Mouse (Mus musculus) erythroblast, adult 5-6 weeks (primary cell): Measurements from ENCODE around the gene Dbn1. TPM values are rescaled to one million over a fixed set of nuclear protein-coding genes. Genes with fewer than 3 reads are reported as not detected.

Experiments
- ATAC-seq: replicated peaks from 2 replicates; pipeline ENCODE4 v1.8.0; 2016; ENCODE audit warnings: moderate number of reproducible peaks, mild to moderate bottlenecking, moderate TSS enrichment, inconsistent platforms; ENCODE audit not compliant: poor library complexity, low FRiP score, severe bottlenecking
- total RNA-seq, 2 experiments: library from RNA; stranded (forward) in 1 of 2; stranded (reverse) in 1 of 2; fragments of 150-400 nt in 1 of 2; fragments of 200-764, 138-1000 nt in 1 of 2; gene quantifications; 2 replicates each; pipeline versions ENCODE4 v1.2.3 to v1.2.4; 2015 to 2017; ENCODE audit warnings: low replicate concordance in 2 of 2

Gene Dbn1
- total RNA-seq, 2 experiments from 2014 or later = not detected

- ATAC-seq = no peak
These were observed 58.6 kb downstream of the Dbn1 start for GRCm38 (mm10) chr13:55429226-55429888.

GRCm38 (mm10) chr13:55426613-55427012, 61.3 kb downstream of the Dbn1 start, which contains the start of gene F12:
Gene F12 (minus strand): TSS chr13:55426793.
- ATAC-seq = 0 out of 2 replicates have a peak, but pooled peaks have one; percentile 15

Other genes with a start within 250 kb of the Dbn1 start
- 130 and 134 TPM in 2 replicates for gene Prelid1, start 167.6 kb downstream of the Dbn1 start, total RNA-seq (2015; ENCODE audit: low replicate concordance)
- 36.8 and 38.1 TPM in 2 replicates for gene Prelid1, start 167.6 kb downstream of the Dbn1 start, total RNA-seq (2017; ENCODE audit: low replicate concordance)
- gene Rab24, start 166.2 kb downstream of the Dbn1 start, total RNA-seq (2015; ENCODE audit: low replicate concordance) = 44.1 and 62.1 TPM in 2 replicates
- 12.9 and 19.2 TPM in 2 replicates for gene Rab24, start 166.2 kb downstream of the Dbn1 start, total RNA-seq (2017; ENCODE audit: low replicate concordance)
- 14.2 and 15.0 TPM in 2 replicates for gene Mxd3, start 158.3 kb downstream of the Dbn1 start, total RNA-seq (2015; ENCODE audit: low replicate concordance)
- gene Mxd3, start 158.3 kb downstream of the Dbn1 start, total RNA-seq (2017; ENCODE audit: low replicate concordance) = 20.1 and 28.7 TPM in 2 replicates
- 19.6 and 20.2 TPM in 2 replicates for gene Lman2, start 125.3 kb downstream of the Dbn1 start, total RNA-seq (2015; ENCODE audit: low replicate concordance)
- gene Lman2, start 125.3 kb downstream of the Dbn1 start, total RNA-seq (2017; ENCODE audit: low replicate concordance) = 31.8 and 33.4 TPM in 2 replicates
- 9.0 and 14.2 TPM in 2 replicates for gene Rgs14, start 118.4 kb downstream of the Dbn1 start, total RNA-seq (2015; ENCODE audit: low replicate concordance)
- gene Rgs14, start 118.4 kb downstream of the Dbn1 start, total RNA-seq (2017; ENCODE audit: low replicate concordance) = 7.8 and 7.9 TPM in 2 replicates
- gene Slc34a1, start 89.9 kb downstream of the Dbn1 start, total RNA-seq (2015; ENCODE audit: low replicate concordance) = not detected in 2 replicates
- not detected in 2 replicates for gene Slc34a1, start 89.9 kb downstream of the Dbn1 start, total RNA-seq (2017; ENCODE audit: low replicate concordance)
- not detected in 2 replicates for gene Pfn3, start 72.9 kb downstream of the Dbn1 start, total RNA-seq (2015; ENCODE audit: low replicate concordance)
- gene Pfn3, start 72.9 kb downstream of the Dbn1 start, total RNA-seq (2017; ENCODE audit: low replicate concordance) = not detected in 2 replicates
- gene F12, start 61.3 kb downstream of the Dbn1 start, total RNA-seq (2015; ENCODE audit: low replicate concordance) = not detected in 2 replicates
- gene F12, start 61.3 kb downstream of the Dbn1 start, total RNA-seq (2017; ENCODE audit: low replicate concordance) = not detected in 2 replicates
- gene Grk6, start 43.0 kb downstream of the Dbn1 start, total RNA-seq (2015; ENCODE audit: low replicate concordance) = 24.2 and 25.2 TPM in 2 replicates
- 33.4 and 38.2 TPM in 2 replicates for gene Grk6, start 43.0 kb downstream of the Dbn1 start, total RNA-seq (2017; ENCODE audit: low replicate concordance)
- gene Prr7, start 23.8 kb downstream of the Dbn1 start, total RNA-seq (2015; ENCODE audit: low replicate concordance) = not detected in 2 replicates
- gene Prr7, start 23.8 kb downstream of the Dbn1 start, total RNA-seq (2017; ENCODE audit: low replicate concordance) = not detected in 2 replicates
- gene Pdlim7, start 25.6 kb upstream of the Dbn1 start, total RNA-seq (2015; ENCODE audit: low replicate concordance) = 1.7 and 1.9 TPM in 2 replicates
- gene Pdlim7, start 25.6 kb upstream of the Dbn1 start, total RNA-seq (2017; ENCODE audit: low replicate concordance) = 2.4 and 2.9 TPM in 2 replicates
- 11.9 and 19.2 TPM in 2 replicates for gene Dok3, start 41.2 kb upstream of the Dbn1 start, total RNA-seq (2015; ENCODE audit: low replicate concordance)
- 12.5 and 12.9 TPM in 2 replicates for gene Dok3, start 41.2 kb upstream of the Dbn1 start, total RNA-seq (2017; ENCODE audit: low replicate concordance)
- gene Ddx41, start 48.5 kb upstream of the Dbn1 start, total RNA-seq (2015; ENCODE audit: low replicate concordance) = 1.3 and 3.6 TPM in 2 replicates
- gene Ddx41, start 48.5 kb upstream of the Dbn1 start, total RNA-seq (2017; ENCODE audit: low replicate concordance) = 14.1 and 17.6 TPM in 2 replicates
- 35.9 and 38.6 TPM in 2 replicates for gene Fam193b, start 83.0 kb upstream of the Dbn1 start, total RNA-seq (2015; ENCODE audit: low replicate concordance)
- gene Fam193b, start 83.0 kb upstream of the Dbn1 start, total RNA-seq (2017; ENCODE audit: low replicate concordance) = 18.0 and 23.7 TPM in 2 replicates
- gene Tmed9, start 85.6 kb upstream of the Dbn1 start, total RNA-seq (2015; ENCODE audit: low replicate concordance) = 16.3 and 23.4 TPM in 2 replicates
- 25.1 and 34.2 TPM in 2 replicates for gene Tmed9, start 85.6 kb upstream of the Dbn1 start, total RNA-seq (2017; ENCODE audit: low replicate concordance)
- 0.77 and 0.84 TPM in 2 replicates for gene B4galt7, start 111.8 kb upstream of the Dbn1 start, total RNA-seq (2015; ENCODE audit: low replicate concordance)
- 0.42 and 4.3 TPM in 2 replicates for gene B4galt7, start 111.8 kb upstream of the Dbn1 start, total RNA-seq (2017; ENCODE audit: low replicate concordance)
- 12.9 and 14.6 TPM in 2 replicates for gene Caml, start 134.9 kb upstream of the Dbn1 start, total RNA-seq (2015; ENCODE audit: low replicate concordance)
- gene Caml, start 134.9 kb upstream of the Dbn1 start, total RNA-seq (2017; ENCODE audit: low replicate concordance) = 6.4 and 26.3 TPM in 2 replicates
- gene Ddx46, start 146.9 kb upstream of the Dbn1 start, total RNA-seq (2015; ENCODE audit: low replicate concordance) = 32.6 and 35.4 TPM in 2 replicates
- 36.6 and 42.2 TPM in 2 replicates for gene Ddx46, start 146.9 kb upstream of the Dbn1 start, total RNA-seq (2017; ENCODE audit: low replicate concordance)
- 15.2 and 23.6 TPM in 2 replicates for gene B230219D22Rik, start 205.0 kb upstream of the Dbn1 start, total RNA-seq (2015; ENCODE audit: low replicate concordance)
- gene B230219D22Rik, start 205.0 kb upstream of the Dbn1 start, total RNA-seq (2017; ENCODE audit: low replicate concordance) = 15.1 and 19.1 TPM in 2 replicates
- gene Txndc15, start 226.5 kb upstream of the Dbn1 start, total RNA-seq (2015; ENCODE audit: low replicate concordance) = 10.4 and 11.5 TPM in 2 replicates
- gene Txndc15, start 226.5 kb upstream of the Dbn1 start, total RNA-seq (2017; ENCODE audit: low replicate concordance) = 4.2 and 7.0 TPM in 2 replicates
- gene Pcbd2, start 239.3 kb upstream of the Dbn1 start, total RNA-seq (2015; ENCODE audit: low replicate concordance) = 12.5 TPM in 1 of 2 replicates, not detected in the other
- gene Pcbd2, start 239.3 kb upstream of the Dbn1 start, total RNA-seq (2017; ENCODE audit: low replicate concordance) = 11.2 and 24.4 TPM in 2 replicates